Mouse (Mus musculus) heart, postnatal 14 days (tissue): ENCODE results near the gene Nbea. TPM values are rescaled to one million over a fixed set of nuclear protein-coding genes. Genes with fewer than 3 reads are reported as not detected.

ENCODE experiments used
- DNase-seq, 2 experiments: peaks; one replicate each; pipeline ENCODE4 v3.0.0; 2021 to 2022
- intact Hi-C: fragments of 180-260 bp; cut with DNase I; formaldehyde crosslinking; loops from one replicate; pipeline ENCODE4 v1.15.1; 2025
- long read RNA-seq, 2 experiments: library from polyadenylated mRNA; stranded (forward); transcript quantifications; one replicate each; pipeline ENCODE4 v2.0.0; 2021
- total RNA-seq, 2 experiments: library from RNA; stranded (reverse); gene quantifications; 2 replicates each; pipeline ENCODE4 v1.2.3; 2021

Nbea gene
- 10 to 100 TPM; 18.5 to 19.9 TPM for total RNA-seq
- long read RNA-seq, experiment 1, partial matches to known transcripts = 4 of 5 reads
- long read RNA-seq, experiment 1, other reads (novel, unspliced or antisense) = 1 of 5 reads
- long read RNA-seq, experiment 2, partial matches to known transcripts = 1 of 2 reads
- long read RNA-seq, experiment 2, other reads (novel, unspliced or antisense) = 1 of 2 reads

DNA sequence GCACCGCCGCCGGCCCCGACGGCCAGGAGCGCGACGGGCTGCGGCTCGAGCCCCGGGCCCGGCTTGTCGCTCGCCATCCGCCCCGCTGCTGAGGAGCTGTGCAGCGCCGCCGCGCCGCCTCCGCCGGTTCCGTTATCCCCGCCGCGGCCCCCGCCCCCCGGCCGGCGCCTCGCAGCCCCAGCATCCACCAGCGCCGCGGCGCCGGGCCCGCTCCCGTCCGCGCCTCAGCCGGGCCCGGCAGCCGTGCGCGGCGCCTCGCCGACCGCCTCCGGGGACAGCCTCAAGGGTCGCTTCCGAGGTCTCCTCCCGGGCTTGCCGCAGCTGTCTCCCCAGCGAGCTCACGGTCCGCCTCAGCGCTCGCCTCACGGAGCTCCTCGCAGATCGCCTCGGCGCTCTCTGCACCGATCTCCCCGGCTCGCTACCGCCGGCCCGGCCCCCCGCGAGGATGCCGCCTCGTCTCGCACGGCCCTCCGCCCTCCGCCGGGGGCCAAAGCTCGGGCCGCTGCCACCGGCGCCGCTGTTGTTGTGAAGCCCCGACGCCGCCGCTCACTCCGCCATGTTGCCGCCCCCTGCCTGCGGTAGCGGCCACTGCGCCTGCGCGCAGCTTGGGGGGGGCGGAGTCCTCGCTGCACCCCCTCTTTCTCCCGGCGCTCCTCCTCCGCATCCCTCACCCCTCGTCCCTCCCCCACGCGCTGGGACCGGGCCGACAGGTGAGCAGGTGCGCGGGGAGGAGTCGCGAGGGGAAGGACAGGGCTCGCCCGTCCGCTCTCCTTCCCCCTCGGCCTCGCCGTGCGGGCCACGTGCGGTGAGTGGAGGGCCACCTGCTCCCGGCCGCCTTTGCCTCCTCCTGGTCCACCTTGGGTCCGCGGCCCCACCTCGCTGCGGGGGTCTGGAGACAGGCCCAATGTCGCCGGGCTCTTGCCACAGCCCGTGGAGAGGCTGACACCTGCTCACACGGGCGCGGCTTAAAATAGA lies at the start of gene Nbea:
Nbea (minus strand) TSS at position 543 of the 975 bp plus-strand sequence.
- peak; percentile 92 for DNase-seq
- intact Hi-C loops = loop anchor here (5.0 kb wide), 2 partner anchors 86 to 101 kb away; no protein-coding TSS in a partner anchor

DNA sequence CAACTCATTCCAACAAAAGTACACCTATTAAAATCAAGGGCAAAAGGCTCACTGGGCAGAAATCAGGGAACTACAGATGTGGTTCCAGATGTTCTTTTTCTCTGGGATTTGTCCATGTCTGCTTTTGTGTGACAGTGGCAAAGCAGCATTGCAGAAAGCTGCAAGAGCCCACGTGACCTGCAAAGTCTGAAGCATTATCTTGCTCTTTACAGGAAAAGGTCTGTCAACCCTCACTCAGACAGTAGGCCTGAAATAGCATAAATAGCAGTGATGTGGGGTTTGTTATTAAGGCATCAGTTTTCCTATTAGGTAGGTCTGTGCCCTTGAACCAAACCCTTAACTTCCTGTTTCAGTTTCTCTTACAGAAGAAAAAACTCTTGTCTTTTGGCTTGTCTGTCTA lies 45.8 kb upstream of the Nbea start:
- intact Hi-C loops = no loop called here

DNA sequence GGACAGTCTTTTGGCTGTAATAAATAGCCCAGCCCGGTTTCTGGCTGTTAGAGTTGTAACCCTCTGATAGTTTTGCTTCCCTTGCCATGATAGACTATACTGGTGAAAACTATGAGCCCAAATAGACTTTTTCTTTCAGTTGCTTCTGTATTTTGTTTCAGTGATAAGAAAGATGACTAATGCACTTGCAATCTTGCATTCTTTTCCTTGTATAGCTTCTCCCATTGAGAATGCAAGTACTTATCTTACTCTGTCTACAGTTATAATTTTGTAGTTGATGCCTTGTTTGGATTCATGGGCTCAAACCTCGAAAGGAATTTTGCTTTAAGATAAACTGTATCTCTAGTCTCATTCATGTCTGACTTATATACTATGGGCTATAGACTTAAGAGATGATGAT lies 32.5 kb upstream of the Nbea start:
- intact Hi-C loops = no loop called here
- DNase-seq = no peak

More for the DNA sequence above, 45.8 kb upstream of the Nbea start:
- DNase-seq = no peak

DNA sequence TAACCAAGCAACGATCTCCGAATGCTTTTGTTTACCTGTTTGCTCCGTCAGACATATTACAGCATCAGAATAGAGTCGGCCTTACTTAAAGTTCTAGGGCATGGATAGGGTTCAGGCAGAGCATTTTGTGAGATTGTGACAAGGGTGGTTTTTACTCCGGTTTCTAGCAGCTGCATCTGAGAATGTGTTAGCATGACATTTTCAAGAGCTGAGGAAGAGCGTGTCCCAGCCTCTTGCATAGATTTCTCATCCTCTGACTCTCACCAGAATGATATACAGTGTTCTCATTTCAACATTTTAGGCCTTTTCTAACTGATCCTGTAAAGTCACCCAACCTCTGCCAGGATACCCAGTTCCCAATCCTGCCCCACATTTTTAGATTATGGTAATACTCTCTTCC lies 20.5 kb upstream of the Nbea start:
- no peak for DNase-seq
- intact Hi-C loops = no loop called here

DNA sequence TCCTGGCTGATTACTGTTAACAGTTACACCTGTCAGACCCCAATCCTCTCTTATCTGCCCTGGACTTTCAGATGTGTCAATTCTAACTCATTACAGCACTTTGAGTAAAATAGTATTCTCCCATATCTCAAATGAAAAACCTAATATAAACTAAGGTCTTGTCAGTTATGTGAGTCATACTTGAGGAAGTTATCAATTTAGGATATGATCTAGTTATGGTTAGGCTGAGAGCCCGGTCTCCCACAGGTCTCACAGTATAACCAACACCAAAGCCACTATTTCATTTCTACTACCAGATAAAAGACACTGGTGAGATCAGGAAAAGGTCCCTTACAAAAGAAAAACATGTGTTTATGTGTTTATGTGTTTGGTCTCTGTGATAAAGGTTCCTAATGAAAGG lies 4.7 kb upstream of the Nbea start:
- intact Hi-C loops = no loop called here
- DNase-seq = no peak

DNA sequence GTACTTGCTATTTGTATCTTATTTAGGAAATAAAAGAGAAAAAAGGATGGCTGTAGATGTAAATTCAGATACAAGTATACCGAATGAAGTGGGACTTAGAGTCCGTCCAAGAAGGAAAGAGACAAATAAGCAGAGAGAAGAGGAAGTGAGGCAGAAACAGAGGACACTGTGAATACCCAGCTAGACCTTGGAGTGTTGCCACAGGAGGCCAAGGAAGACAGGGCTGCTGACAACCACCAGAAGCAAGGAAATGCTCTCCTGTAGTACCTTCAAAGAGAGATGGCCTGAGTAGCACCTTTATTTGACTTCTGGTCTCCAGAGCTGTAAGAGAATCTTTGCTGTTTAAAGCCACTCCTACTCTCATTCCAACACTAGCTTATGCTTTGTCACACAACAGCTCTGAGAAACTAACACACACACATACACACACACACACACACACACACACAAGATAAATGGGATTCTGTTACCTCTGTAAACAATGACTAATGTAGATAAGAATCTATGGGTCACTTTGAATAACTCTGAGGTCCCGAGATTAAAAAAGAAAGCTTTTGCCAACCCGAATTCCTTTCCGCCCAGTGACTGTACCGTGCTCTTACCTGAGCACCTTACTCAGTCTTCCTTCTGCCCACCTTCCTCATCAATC lies 3.8 kb upstream of the Nbea start:
- no peak for DNase-seq
- intact Hi-C loops = no loop called here

DNA sequence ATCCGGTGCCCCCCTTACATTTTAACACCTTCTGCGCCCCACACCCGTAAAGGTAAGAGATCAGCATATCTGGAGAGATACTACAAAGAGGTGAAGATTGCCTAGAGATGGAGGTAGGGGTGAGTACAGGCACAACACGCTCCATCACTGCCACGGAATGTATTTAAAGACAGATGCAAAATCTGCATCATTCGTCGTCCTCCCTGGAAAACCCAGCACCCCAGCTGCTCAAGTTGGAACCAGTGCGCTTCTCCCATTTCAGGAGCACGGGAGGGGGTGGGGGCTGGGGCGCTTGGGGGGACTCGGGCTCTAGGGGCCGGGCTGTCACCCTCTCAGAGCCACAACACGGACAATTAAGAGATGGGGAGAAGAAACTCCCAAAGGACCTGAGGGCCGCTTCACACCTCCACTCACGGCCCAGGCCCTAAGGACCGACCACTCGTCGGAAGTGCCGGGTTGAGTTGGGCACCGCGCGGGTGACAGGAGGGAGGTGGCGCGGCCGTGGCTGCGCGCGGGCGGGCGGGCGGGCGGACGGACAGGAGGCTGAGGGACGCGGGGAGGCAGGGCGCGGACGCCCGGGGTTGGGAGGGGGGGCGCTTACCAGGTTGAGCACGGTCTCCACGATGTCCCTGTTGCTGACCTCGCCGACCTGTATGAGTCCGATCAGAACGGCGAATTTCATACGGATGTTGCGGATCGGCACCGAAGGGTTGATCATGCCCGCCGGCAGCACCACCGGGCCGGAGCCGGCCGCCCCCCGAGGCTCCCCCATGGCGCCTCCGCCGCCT lies 936 bp downstream of the Nbea start:
- intact Hi-C loops = loop anchor here (5.0 kb wide), 2 partner anchors 85 to 100 kb away; no protein-coding TSS in a partner anchor

DNA sequence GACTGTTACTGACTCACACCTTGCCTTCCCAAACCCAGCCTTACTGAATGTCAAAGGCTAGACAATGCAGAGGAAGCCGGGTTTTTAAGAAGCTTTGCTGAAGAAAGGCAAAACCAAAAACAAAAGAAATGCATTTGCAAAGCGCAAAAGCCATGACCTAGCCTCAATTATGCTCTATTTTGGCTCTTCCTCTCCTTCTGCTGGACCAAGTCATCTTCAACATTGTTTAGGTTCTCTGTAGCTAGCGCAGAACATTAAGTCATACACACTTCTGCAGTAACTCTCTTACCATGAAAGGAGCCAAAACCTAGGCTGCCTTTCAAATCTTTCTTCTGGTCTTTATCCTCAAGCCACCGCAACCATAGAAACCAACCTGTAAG lies 1.5 kb downstream of the Nbea start:
- intact Hi-C loops = loop anchor here (5.0 kb wide), 2 partner anchors 85 to 100 kb away; no protein-coding TSS in a partner anchor
- DNase-seq = no peak

More for the DNA sequence above, 936 bp downstream of the Nbea start:
- DNase-seq = peak; percentile 17 to 27

DNA sequence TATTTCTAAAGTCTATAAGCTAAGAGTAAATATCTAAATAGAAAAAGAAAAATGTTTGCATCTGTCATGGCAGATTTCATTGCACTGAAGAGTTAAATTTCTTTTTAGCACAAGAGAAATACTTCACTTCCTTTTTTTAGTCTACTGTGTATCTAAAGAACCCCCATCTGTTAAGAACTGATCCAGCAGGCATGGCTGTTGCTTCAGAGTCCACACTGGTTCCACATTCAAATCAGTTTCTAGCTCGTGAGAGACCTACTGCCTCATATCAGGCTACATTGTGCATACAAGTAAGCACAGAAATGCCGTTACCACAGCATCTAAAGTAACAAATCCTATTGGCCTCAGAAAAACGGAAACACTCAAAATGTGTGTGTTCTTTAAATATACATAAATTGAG lies 2.5 kb downstream of the Nbea start:
- DNase-seq = no peak

DNA sequence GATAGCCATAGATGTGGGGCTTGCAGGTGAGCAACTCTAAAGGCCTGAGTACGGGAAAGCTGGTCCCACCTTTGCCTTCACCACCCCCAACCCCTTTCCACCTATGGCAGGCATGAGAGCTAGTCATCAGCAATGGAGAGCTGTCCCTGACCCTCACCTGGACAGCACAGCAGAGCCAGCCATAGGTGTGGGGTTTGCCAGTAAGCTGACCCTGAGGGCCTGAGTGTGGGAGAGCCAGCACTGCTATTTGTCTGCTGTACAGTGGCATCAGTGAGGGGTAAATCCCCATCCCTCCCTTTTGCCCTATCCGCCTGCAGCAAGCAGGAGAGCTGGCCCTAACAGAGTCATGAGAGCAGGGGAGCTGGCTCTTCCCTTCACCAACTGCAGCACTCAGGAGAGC lies 25.6 kb downstream of the Nbea start:
- intact Hi-C loops = no loop called here
- DNase-seq = no peak

More for the DNA sequence above, 2.5 kb downstream of the Nbea start:
- intact Hi-C loops = loop anchor here (5.0 kb wide), 2 partner anchors 84 to 99 kb away; no protein-coding TSS in a partner anchor

DNA sequence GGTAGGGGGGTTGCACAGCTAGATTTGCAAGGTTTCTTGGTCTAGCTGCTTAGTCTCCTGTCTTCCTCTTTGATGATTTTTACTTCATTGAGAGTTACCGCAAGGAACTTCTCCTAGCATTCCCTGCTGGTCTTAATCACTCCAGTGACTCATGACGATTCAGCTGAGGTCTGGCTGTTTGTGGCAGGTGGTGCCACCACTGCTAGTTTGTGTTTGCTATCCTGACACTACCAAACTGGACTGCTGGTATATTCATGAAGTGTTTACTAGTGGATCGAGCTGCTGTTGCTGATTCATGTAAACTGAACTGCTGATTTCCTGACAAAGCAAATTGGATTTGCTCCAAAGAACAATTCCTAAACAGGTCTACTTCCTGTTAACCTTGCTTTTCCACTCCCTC lies 56.8 kb downstream of the Nbea start:
- DNase-seq = no peak
- intact Hi-C loops = no loop called here

DNA sequence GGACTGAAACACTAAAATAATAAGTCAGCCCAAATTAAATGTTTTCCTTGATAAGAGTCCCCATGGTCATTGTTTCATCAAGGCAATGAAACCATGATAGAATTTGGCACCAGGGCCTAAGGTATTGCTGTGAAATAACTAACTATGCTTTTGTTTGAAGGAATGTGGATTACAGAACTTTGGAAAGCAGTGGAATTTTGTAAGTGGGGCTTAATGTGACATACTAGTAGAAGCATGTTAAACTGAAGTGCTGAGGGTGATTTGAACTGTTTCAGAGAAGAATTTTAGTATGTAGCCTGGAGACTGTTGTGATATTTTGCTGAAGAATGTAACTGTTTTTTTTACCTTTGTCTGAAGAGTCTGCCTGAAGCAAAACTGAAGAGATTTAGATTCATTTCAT lies 66.9 kb downstream of the Nbea start:
- intact Hi-C loops = no loop called here

DNA sequence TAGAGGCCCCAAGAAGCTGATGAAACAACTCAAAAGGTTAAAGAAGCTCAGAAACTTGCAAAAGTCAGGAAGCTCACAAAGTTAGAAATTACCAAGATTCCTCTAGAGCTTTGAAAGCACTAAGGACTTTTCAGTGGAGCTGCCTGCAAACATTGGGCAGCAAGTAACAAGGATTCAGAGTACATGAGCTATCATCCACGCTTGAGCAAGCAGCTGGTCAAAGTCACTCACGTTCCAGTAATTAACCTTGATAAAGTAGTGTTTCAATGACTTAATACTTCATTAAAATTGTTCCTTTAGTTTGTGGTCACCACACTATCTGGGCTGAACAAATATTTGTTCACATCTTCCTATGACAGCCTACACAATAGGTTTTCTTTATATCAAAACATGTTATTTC lies 75.4 kb downstream of the Nbea start:
- intact Hi-C loops = no loop called here
- no peak for DNase-seq

More for the DNA sequence above, 66.9 kb downstream of the Nbea start:
- no peak for DNase-seq

DNA sequence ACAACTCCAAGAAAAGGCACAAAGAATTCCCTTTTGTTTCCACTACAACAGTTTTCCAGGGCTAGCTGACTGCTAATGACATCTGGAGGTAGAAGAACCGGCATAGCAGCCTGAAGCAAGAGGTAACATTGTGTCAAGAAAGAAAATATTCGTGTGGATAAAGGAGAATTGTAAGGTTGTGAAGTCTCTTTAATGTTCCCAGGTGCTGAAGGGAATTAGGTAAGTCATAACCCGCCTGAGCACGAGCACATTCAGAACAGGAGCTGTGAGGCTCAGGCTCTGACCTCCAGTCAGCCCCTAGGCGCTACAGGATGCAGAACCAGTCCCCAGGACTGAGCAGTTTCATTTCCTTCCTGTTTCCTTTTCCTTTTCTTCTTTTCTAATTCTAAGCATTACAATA lies 86.4 kb downstream of the Nbea start:
- intact Hi-C loops = loop anchor here (5.0 kb wide), 1 partner anchor 85 kb away; the partner anchor contains the start of gene Nbea

DNA sequence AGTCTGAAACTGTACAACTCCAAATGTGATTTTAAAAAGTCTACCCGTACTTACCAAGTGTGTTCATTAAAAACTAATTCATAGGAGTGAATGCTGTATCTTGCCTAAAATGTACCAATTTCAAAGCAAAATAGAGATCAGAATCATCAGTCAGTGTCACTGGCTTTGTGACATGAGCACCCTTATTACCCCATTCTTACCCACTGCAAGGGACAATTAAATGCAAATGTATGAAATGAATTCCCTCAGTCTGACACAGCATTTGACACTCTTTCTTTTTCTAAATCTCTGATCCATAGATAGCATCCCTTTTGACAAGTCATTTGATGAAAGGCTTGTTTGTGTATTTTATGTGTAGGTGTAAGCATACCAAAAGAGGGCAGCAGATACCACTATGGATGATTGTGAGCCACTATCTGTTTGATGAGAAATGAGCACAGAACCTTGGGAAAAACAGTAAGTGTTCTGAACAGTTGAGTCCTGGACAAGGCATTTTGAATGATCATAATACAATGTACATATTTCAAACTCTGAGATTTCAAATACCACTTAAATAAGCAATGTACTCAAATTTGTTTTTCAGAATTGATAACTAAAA lies 104.4 kb downstream of the Nbea start:
- peak in 1 of 2 experiments; percentile 12 for DNase-seq
- intact Hi-C loops = loop anchor here (2.0 kb wide), 1 partner anchor 676 kb away; no protein-coding TSS in a partner anchor

More for the DNA sequence above, 86.4 kb downstream of the Nbea start:
- no peak for DNase-seq

DNA sequence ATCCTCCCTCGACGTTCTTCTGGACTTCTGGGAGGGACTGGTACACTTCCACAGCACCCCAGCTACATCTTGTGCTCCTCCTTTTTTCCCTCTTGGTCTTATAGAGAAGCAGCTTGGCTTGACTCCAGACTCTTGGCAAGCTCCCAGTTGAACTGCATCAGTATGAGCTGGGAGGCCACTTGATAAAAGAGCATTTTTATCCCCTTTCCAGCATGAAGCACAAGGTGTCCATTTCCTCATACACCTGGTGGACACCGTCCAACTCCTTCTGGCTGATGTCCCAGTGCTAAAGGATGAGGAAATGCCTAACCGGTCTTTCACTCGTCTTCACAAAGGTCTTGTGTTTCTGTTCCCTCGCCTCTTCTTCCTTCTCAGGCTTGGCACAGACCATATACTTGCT lies 115.7 kb downstream of the Nbea start:
- peak; percentile 16 to 32 for DNase-seq

DNA sequence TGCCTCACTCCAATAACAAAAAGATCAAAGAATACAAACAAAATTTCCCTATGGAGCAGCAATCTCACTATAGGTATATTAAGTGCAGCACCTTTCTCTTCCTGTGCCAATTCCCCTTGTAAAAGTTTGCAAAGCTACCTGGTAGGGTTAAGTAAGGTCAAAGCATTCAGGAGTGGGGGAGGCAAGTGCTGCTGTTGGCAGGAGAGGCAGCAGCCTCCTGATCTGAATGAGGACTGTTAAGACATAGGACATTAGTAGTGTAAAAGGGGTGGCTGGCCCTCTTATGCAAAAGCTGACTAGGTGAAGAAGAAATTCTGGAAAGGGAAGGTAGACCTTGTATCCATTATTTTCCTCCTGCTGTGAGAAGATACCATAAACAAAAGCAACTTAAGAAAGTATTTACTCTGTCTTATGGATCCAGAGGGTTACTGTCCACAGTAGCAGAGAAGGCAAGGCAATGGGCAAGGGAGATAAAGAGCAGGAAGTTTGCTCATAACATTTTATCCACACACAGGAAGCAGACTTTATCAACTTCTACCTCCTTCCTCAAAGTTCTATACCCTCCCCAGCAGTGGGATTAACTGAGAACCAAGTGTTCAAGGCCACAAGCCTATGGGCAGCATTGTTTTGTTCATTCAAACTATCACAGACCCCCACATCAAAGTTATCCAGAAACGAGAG lies 117.0 kb downstream of the Nbea start:
- intact Hi-C loops = no loop called here
- DNase-seq = no peak

More for the DNA sequence above, 115.7 kb downstream of the Nbea start:
- intact Hi-C loops = no loop called here

DNA sequence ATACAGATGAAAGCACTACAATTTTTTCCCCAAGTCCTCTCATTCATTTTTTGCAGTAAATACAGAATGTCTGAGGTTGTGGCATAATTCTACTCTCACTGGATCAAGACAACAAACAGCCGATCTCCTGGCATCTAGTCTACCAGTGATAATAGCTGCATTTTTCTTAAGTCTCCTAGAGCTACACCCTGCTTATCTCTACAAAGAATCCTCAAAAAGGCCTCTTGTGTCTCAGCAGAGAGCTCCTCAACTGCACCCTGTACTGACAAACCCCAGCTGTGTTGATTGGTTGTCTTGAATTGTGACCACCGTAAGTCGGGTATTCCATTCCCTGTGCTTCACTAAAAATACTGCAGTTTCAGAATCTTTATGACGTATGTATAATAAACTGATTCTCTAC lies 118.3 kb downstream of the Nbea start:
- no peak for DNase-seq
- intact Hi-C loops = no loop called here
